Mouse (Mus musculus): Measurements from ENCODE around the gene Tbc1d10b. TPM values are rescaled to one million over a fixed set of nuclear protein-coding genes. Genes with fewer than 3 reads are reported as not detected.

The Tbc1d10b gene
- total RNA-seq, 1 experiment from 2014 or later: 92.2 TPM

GRCm38 (mm10) chr7:127210266-127210665 is 2.0 kb upstream of the Tbc1d10b start:
- no peak for ATAC-seq (ENCODE audit: extremely low read depth, insufficient number of reproducible peaks, low FRiP score, poor library complexity, severe bottlenecking)

- ATAC-seq (ENCODE audit: extremely low read depth, insufficient number of reproducible peaks, low FRiP score, poor library complexity, severe bottlenecking): no peak
Measured at GRCm38 (mm10) chr7:127209851-127210250, 1.6 kb upstream of the Tbc1d10b start.

GRCm38 (mm10) chr7:127208553-127209438 is 528 bp upstream of the Tbc1d10b start, which contains the start of gene Mylpf:
Mylpf (plus strand) TSS chr7:127208890.
- ATAC-seq (ENCODE audit: extremely low read depth, insufficient number of reproducible peaks, low FRiP score, poor library complexity, severe bottlenecking): peak; percentile 82

DNA sequence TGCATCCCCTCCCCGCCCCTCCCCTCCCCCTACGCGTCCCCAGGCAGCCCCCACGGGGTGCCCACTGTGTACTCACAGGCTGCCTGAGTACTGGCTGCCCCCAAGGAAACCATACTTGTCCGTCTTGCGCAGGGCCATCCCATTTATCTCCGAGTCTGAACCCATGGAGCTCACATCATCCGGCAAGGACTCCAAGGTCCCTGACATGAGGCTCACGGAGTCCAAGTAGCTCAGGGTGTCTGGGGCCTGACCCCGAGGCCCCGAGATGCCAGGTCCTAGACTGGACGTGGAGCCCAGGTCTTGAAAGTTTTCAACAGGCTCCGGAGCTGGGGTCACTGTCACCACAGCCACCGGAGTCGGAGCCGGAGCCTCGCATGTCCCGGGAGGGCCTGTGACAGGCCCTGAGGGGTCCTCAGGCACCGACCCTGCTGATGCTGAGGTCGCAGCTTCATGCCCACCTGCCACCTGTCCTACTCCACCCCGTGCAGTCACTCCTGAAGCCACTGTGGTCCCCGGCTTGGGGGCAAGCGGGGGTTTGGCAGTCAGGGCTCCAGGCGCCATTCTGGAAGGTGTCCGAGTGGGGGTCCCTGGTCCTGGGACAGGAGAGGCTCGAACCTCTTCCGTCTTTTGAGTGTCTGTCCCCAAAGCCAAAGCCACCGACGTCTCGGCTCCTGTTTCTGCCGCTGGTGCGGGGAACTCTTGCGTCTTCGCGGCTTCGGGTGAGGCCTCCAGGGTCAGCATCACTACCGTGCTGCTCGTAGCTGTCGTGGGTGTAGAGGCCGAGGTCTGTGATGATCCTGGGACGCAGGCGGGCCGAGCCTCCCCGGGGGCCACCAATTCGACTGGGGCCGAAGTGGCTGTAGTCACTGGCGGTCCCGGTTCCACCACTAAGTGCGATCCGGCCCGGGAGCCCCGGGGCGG is 634 bp downstream of the Tbc1d10b start:
- ATAC-seq (ENCODE audit: extremely low read depth, insufficient number of reproducible peaks, low FRiP score, poor library complexity, severe bottlenecking): no peak

GRCm38 (mm10) chr7:127206606-127207005 is 1.7 kb downstream of the Tbc1d10b start:
- ATAC-seq (ENCODE audit: extremely low read depth, insufficient number of reproducible peaks, low FRiP score, poor library complexity, severe bottlenecking): no peak

- no peak for ATAC-seq (ENCODE audit: extremely low read depth, insufficient number of reproducible peaks, low FRiP score, poor library complexity, severe bottlenecking)
Measured at GRCm38 (mm10) chr7:127196484-127196883, 11.8 kb downstream of the Tbc1d10b start.

DNA sequence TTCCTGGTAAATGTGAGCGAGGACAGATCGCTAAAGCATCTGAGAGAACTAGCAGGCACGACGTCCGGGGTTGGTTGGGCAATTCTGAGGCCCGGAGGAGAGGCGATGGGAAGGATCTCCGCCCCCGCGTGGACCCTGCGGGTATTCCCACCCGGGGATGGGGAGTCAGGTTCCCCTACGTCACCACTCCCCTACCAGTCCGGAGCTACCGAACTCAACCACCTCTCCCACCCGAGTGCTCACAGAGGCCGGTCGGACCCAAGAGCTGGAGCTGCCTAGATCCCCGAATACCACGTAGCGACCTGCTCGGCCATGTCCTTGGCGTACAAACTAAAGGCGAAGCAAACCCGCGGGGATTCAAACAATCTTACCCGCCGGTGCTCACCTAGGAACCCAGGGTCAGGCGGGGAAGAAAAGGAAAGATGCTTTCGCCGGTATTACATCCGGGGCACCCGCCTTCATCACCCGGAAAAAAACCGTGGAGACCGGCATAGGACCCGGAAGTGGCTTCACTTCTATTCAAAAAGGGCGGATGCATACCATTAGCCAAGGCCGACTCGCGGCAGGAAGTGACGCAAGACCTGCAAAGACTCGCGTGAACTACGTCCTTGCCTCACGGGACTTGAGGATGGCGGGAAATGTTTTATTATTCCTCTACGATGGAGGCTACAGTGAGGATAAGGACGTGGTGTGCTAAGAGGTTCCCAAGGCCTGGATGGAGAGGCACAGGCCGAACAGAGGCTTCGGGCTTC is 12.5 kb downstream of the Tbc1d10b start, which contains the start of gene Cd2bp2:
Gene Cd2bp2, minus strand, starts transcription at position 507 of the 752 bp plus-strand sequence.
- ATAC-seq (ENCODE audit: extremely low read depth, insufficient number of reproducible peaks, low FRiP score, poor library complexity, severe bottlenecking): peak; percentile 94

- ATAC-seq (ENCODE audit: extremely low read depth, insufficient number of reproducible peaks, low FRiP score, poor library complexity, severe bottlenecking): no peak
Measured at GRCm38 (mm10) chr7:127194633-127195029, 13.6 kb downstream of the Tbc1d10b start.

- ATAC-seq (ENCODE audit: extremely low read depth, insufficient number of reproducible peaks, low FRiP score, poor library complexity, severe bottlenecking): no peak
Measured at GRCm38 (mm10) chr7:127194011-127194632, 14.1 kb downstream of the Tbc1d10b start.

DNA sequence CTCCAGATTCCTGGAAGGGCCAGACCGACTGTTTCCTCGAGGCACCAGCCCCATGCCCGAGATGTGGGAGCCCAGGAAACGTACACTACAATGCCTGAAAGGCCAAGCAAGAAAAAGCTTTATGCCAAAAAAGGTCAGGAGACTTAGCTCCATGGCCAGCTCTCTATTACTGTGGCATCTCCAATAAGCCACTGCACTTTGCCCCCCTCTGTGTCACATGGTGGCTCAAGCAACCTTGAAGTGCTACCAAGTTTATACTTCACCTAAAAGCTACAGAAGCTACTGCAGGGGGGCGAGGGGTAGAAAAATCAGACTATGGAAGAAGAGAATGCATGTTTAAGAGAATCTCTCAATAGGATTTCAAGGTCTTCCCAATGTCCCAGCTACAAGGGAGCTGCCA is 15.3 kb downstream of the Tbc1d10b start:
- no peak for ATAC-seq (ENCODE audit: extremely low read depth, insufficient number of reproducible peaks, low FRiP score, poor library complexity, severe bottlenecking)

- no peak for ATAC-seq (ENCODE audit: extremely low read depth, insufficient number of reproducible peaks, low FRiP score, poor library complexity, severe bottlenecking)
Measured at GRCm38 (mm10) chr7:127190672-127191071, 17.6 kb downstream of the Tbc1d10b start.

GRCm38 (mm10) chr7:127188305-127189276 is 19.7 kb downstream of the Tbc1d10b start:
- no peak for ATAC-seq (ENCODE audit: extremely low read depth, insufficient number of reproducible peaks, low FRiP score, poor library complexity, severe bottlenecking)

GRCm38 (mm10) chr7:127187351-127187750 is 20.9 kb downstream of the Tbc1d10b start:
- ATAC-seq (ENCODE audit: extremely low read depth, insufficient number of reproducible peaks, low FRiP score, poor library complexity, severe bottlenecking): no peak

DNA sequence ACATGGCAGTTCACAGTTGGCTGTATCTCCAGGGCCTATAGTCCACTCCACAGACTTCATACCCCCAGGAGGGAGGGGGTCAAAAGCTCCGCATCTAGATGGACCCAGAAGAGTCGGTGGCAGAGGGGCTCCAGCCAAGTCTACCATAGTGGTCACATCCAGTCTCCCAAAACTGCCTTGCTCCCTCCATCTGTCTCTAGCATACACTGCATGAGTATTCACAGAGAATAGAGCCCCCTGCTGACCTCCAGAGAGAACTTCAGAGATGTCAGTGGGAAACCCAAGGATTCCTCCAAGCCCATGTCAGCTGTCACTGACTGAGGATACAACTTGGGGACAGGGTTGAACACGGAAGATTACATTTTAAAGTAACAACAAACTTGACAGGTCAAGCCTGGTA is 22.7 kb downstream of the Tbc1d10b start:
- ATAC-seq (ENCODE audit: extremely low read depth, insufficient number of reproducible peaks, low FRiP score, poor library complexity, severe bottlenecking): no peak

- no peak for ATAC-seq (ENCODE audit: extremely low read depth, insufficient number of reproducible peaks, low FRiP score, poor library complexity, severe bottlenecking)
Measured at GRCm38 (mm10) chr7:127184720-127185119, 23.5 kb downstream of the Tbc1d10b start.

DNA sequence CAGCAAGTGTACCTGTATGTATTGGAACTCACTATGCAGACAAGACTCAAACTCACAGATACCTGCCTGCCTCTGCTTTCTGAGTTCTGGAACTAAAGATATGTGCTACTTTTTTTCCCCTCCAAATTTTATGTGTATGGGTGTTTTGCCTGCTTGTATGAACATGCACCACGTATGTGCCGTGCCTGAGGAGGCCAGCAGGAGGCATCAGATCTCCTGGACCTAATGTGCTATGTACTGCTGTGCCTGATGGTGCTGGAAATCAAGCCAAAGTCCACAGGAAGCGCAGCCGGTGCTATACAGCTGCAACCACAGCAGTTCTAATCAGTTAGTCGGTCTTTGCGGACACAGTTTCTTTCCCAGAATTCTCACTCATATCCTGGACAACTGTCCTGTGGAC is 24.4 kb downstream of the Tbc1d10b start:
- no peak; the same call in 1 of the 2 replicates for ATAC-seq (ENCODE audit: extremely low read depth, insufficient number of reproducible peaks, low FRiP score, poor library complexity, severe bottlenecking)

DNA sequence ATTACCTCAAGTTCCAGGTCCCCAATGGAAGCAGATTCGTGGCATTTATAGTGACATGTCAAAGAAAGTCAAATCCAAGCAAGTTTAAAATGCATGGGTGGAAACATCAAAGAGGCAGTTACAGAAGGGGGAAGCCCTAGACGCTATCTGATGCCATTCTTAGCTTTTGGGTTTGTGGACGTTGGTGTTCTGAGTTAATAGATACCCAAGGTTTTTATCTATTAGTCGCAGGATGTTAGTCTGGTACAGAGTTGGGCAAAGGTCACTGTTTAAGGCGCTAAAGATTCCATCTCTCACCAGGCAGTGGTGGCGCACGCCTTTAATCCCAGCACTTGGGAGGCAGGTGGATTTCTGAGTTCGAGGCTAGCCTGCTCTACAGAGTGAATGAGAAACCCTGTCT is 24.9 kb downstream of the Tbc1d10b start:
- no peak for ATAC-seq (ENCODE audit: extremely low read depth, insufficient number of reproducible peaks, low FRiP score, poor library complexity, severe bottlenecking)

Data from neutrophil, adult 5-6 weeks (primary cell).